Mouse (Mus musculus): ENCODE results near the gene Bckdk. TPM values are rescaled to one million over a fixed set of nuclear protein-coding genes. Genes with fewer than 3 reads are reported as not detected.

The Bckdk gene
- total and polyA plus RNA-seq, 3 experiments, result 104 to 165 (median 131) TPM

DNA sequence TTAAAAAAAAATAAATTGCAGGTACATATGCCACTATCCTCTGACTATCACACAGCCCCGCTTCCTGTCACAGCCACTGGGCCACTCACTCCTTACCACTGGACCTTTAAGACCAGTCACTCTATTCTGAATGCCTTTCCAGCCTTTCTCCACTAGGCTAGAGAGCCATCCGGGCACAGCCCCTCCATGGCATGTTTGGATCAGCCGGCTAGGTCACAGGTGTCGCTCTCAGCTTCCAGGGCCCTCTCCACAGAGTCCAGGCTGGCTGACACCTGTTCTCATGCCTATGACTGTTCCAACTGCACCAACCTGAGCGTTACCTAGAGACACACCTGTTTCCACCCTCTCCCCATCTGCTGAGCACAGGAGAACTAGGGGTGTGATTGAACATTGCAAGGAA is 24.7 kb downstream of the Bckdk start:
- no peak overlapping the region for H3K4me3 ChIP-seq
- 46% methylated on average over 5 of the region's 5 CpGs for WGBS
- TF ChIP-seq CTCF (IDR thresholded peaks at IDR 0.05) (no peak), EP300 (IDR thresholded peaks at IDR 0.05; ENCODE audit: insufficient read depth, low read depth, low read length) (no peak), POLR2A (IDR thresholded peaks at IDR 0.05; ENCODE audit: insufficient read depth, low read depth, low read length) (no peak)
- H3K9ac ChIP-seq (ENCODE audit: low read depth, low read length), result no peak overlapping the region
- intact Hi-C loops (cut with DNase I), result no loop called here
- H3K27me3 ChIP-seq (ENCODE audit: control insufficient read depth, insufficient read depth, low read length), result peaks cover 2% of the 10 kb centered on the region; the same call in 1 of the 2 replicates
- H3K27ac ChIP-seq, result no peak overlapping the region
- no peaks in the 10 kb centered on the region for H3K4me1 ChIP-seq (ENCODE audit: control insufficient read depth, insufficient read depth, low read length)
- H3K79me2 ChIP-seq (replicated peaks; ENCODE audit: control insufficient read depth, insufficient read depth, low read length), result no peaks in the 10 kb centered on the region
- H3K36me3 ChIP-seq (ENCODE audit: control insufficient read depth, insufficient read depth, low read length), result no peaks in the 10 kb centered on the region
- DNase-seq, result no peak

DNA sequence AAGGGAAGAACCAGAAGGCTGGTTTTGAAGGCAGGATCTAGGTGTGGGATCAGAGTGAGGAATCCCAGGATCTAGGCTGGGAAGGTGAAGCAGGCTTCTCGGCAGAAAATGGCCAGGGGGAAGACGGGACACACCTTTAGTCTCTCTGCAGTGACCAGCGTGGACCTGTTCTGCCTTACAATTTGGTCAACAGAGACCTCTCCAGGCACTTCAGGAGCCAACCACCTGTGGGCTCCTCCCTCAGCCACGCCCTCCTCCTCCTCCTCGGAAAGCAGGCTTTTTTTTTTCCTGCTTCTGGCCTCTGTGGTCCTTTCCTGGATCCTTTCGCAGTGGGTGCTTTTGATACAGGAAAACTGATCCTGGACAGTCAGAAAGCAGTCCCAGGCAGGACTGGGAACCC is 26.0 kb downstream of the Bckdk start, which contains the start of gene Prss8:
Prss8 (minus strand) TSS at position 182 of the 400 bp plus-strand sequence.
- intact Hi-C loops (cut with DNase I), result no loop called here
- H3K79me2 ChIP-seq (replicated peaks; ENCODE audit: control insufficient read depth, insufficient read depth, low read length), result no peaks in the 10 kb centered on the region
- DNase-seq, result no peak

DNA sequence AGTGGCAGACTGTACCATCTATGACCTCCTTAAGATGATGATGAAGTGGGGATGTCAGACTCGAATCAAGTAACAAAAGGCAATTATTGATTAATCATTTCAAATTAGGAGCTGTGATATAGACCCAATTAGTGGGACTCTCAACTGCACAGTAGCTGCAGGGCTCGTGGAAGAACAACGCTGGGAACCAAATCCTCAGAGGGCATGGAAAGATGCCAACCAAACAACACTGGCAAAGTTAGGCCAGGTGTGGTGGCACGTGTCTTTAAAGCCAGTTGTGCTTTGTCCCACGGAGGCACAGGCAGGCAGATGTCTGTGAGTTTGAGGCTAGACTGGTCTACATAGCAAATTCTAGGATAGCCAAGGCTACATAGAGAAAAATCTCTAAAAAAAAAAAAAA is 26.8 kb downstream of the Bckdk start:
- DNase-seq, result no peak
- TF ChIP-seq POLR2A (IDR thresholded peaks at IDR 0.05; ENCODE audit: insufficient read depth, low read depth, low read length), result no peak
- no peak for TF ChIP-seq EP300 (IDR thresholded peaks at IDR 0.05; ENCODE audit: insufficient read depth, low read depth, low read length)
- no peak for TF ChIP-seq CTCF (IDR thresholded peaks at IDR 0.05)
- intact Hi-C loops (cut with DNase I), result no loop called here

More for the DNA sequence above, 26.0 kb downstream of the Bckdk start, which contains the start of gene Prss8:
- no peak within 1 kb of the TSS for H3K9ac ChIP-seq (ENCODE audit: low read depth, low read length)
- H3K36me3 ChIP-seq (ENCODE audit: control insufficient read depth, insufficient read depth, low read length), result no peaks in the 10 kb centered on the region
- H3K4me3 ChIP-seq, result no peak within 1 kb of the TSS
- no peak for TF ChIP-seq CTCF (IDR thresholded peaks at IDR 0.05)
- TF ChIP-seq EP300 (IDR thresholded peaks at IDR 0.05; ENCODE audit: insufficient read depth, low read depth, low read length), result no peak
- TF ChIP-seq POLR2A (IDR thresholded peaks at IDR 0.05; ENCODE audit: insufficient read depth, low read depth, low read length), result no peak
- peaks cover 2% of the 10 kb centered on the region; the same call in 1 of the 2 replicates for H3K27me3 ChIP-seq (ENCODE audit: control insufficient read depth, insufficient read depth, low read length)
- H3K4me1 ChIP-seq (ENCODE audit: control insufficient read depth, insufficient read depth, low read length), result no peaks in the 10 kb centered on the region; the same call in 1 of the 2 replicates
- 41% methylated on average over 6 of the region's 6 CpGs for WGBS
- no peak within 1 kb of the TSS for H3K27ac ChIP-seq

DNA sequence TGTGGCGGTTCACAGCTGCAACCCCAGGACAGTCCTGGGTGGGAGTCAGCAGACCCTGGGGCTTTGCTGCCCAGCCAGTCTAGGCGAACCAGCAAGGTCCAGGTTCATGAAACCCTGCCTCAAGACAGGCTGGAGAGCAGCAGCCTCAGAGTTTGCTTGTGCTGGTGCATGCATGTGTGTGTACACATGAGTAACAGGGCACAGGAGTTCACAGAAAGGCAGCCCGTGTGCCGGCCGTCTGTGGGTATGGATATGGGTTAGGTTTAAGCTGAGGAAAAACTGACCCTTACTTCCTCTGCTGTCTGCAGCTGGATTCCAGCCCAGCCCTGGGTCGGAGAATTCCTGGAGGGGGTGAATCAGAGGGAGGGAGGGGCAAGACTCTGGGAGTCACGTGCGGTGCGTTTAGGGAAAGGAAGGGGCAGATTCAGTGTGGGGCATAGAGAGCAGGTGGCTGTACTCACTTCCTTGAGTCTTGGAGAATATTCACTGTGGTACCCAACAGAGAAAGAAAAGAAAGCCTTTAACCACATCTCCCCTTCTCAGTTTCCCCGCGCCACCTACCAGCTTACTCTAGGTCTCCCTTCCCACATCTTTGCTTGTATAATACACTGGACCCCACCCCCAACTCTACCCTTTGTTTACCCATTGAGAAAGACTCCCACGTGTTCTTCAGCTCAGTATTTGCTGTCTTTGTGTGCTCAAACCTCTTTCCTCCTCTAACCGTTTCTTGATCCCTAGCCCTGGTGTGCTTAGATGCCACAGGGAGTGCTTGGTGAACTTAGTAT is 27.7 kb downstream of the Bckdk start:
- TF ChIP-seq EP300 (IDR thresholded peaks at IDR 0.05; ENCODE audit: insufficient read depth, low read depth, low read length), result no peak
- TF ChIP-seq CTCF (IDR thresholded peaks at IDR 0.05), result no peak
- Histone ChIP-seq H3K27ac (no peak overlapping the region), H3K9ac (ENCODE audit: low read depth, low read length) (no peak overlapping the region), H3K27me3 (ENCODE audit: control insufficient read depth, insufficient read depth, low read length) (peaks cover 2% of the 10 kb centered on the region; the same call in 1 of the 2 replicates), H3K79me2 (replicated peaks; ENCODE audit: control insufficient read depth, insufficient read depth, low read length) (no peaks in the 10 kb centered on the region), H3K4me3 (no peak overlapping the region), H3K36me3 (ENCODE audit: control insufficient read depth, insufficient read depth, low read length) (no peaks in the 10 kb centered on the region), H3K4me1 (ENCODE audit: control insufficient read depth, insufficient read depth, low read length) (no peaks in the 10 kb centered on the region; the same call in 1 of the 2 replicates)
- intact Hi-C loops (cut with DNase I), result no loop called here
- 33% methylated on average over 13 of the region's 13 CpGs for WGBS
- peak in 1 of 2 experiments; percentile 48 for DNase-seq

More for the DNA sequence above, 26.8 kb downstream of the Bckdk start:
- Histone ChIP-seq H3K4me3 (no peak overlapping the region), H3K9ac (ENCODE audit: low read depth, low read length) (no peak overlapping the region), H3K36me3 (ENCODE audit: control insufficient read depth, insufficient read depth, low read length) (no peaks in the 10 kb centered on the region), H3K27me3 (ENCODE audit: control insufficient read depth, insufficient read depth, low read length) (peaks cover 2% of the 10 kb centered on the region; the same call in 1 of the 2 replicates), H3K27ac (no peak overlapping the region), H3K4me1 (ENCODE audit: control insufficient read depth, insufficient read depth, low read length) (no peaks in the 10 kb centered on the region; the same call in 1 of the 2 replicates), H3K79me2 (replicated peaks; ENCODE audit: control insufficient read depth, insufficient read depth, low read length) (no peaks in the 10 kb centered on the region)
- 89% methylated on average over 5 of the region's 5 CpGs for WGBS

DNA sequence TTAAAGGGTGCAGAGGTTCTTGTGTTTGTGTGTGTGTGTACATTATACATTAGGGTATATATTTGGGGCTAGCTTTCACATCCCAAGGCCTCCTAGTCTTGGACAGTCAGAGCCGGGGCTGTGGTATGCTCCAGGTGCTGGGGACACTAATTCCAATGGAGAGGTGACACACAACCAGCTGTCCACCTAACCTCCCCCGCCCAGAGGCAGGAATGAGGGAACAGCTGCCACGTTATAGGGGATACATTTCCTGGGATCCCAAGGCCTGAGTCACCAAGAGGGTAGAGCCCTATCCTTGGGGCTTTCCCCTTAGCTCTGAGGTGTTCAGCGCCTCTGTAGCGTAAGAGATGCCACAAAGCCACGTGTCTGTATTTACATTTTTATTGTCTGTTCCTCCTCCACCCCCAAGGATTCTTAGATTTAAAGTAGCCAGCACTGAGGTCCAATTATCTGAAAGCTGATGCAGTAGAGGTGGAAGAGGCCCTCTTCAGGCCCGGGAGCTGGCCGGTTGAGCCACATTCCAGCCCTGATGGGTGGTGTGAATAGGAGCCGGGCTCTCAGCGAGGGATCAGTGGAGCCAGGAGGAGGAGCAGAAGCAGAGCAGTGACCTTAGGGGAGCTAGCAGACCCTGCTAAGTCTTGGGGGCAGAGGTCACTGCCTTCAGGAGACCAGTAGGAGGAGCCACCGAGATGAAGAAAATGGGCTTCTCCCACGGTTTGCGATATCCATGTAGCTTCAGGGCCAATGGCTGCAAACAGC is 28.6 kb downstream of the Bckdk start:
- peaks cover 2% of the 10 kb centered on the region; the same call in 1 of the 2 replicates for H3K27me3 ChIP-seq (ENCODE audit: control insufficient read depth, insufficient read depth, low read length)
- H3K27ac ChIP-seq, result no peak overlapping the region
- WGBS, result 57% methylated on average over 13 of the region's 13 CpGs
- intact Hi-C loops (cut with DNase I), result no loop called here
- H3K9ac ChIP-seq (ENCODE audit: low read depth, low read length), result no peak overlapping the region
- H3K4me1 ChIP-seq (ENCODE audit: control insufficient read depth, insufficient read depth, low read length), result no peaks in the 10 kb centered on the region; the same call in 1 of the 2 replicates
- H3K36me3 ChIP-seq (ENCODE audit: control insufficient read depth, insufficient read depth, low read length), result no peaks in the 10 kb centered on the region
- no peak overlapping the region for H3K4me3 ChIP-seq
- TF ChIP-seq CTCF (IDR thresholded peaks at IDR 0.05), result no peak
- DNase-seq, result no peak
- no peaks in the 10 kb centered on the region for H3K79me2 ChIP-seq (replicated peaks; ENCODE audit: control insufficient read depth, insufficient read depth, low read length)
